Mouse (Mus musculus) right cerebral cortex, adult 2 months (tissue): ENCODE measurements around the gene Zfp747.
A peak's percentile ranks its signal among the peaks of the same experiment; 100 is the strongest.
"Not testable (repeated sequence)": the region's sequence is repeated elsewhere in the genome, so short reads cannot be mapped to it uniquely, and the experiment has no call there.

Source experiments
- DNase-seq, 2 experiments: peaks; one replicate each; pipeline ENCODE4 v3.0.0; 2021 to 2022; ENCODE audit warnings: low spot score in 2 of 2

Zfp747 gene

DNA sequence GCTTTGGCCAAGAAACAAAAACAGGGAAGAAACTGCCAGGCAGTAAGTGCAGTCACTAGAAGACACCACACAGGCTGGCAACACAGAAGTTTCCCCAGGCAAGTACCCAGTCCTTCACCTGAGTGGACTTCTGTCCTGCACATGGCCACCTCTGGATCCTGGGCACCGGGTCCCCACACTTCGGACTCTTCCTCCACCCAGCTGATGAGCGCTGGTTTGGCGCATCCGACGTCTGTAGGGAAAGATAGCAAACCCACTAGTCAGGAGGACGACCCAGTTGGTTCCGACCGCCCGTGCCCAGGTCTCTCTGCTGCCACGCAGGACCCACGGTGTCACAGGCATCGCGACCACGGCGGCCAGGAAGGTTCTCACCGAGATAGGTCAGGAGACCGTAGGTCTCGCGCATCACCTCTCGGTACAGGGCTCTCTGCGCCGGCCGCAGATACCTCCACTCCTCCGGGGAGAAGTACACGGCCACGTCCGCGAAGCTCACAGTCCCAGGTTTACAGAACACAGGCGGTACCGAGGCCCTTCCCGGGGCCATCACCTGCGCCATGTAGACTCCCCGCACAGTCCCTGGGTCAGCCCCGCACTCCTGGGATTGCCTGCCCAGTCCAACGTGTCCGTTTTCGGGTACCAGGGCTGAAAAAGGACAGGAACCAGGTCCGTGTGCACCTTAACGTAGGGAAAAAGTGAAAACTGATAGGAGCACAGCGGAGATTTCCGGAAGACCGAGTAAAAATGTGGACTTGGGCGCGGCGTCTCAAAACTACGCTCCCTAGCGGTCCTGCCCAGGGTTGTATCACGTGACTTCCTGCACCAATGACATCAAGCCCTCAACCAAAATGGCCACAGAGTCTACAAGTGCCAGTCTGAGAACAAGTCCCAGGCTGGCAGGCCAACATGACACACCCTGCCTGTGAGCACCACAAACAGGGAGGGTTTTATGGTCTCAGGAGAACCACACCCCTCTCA lies at the start of gene Zfp747:
Gene Zfp747 (minus strand): TSS at position 780 of the 975 bp plus-strand sequence.
- peak; percentile 95 to 96 for DNase-seq

DNA sequence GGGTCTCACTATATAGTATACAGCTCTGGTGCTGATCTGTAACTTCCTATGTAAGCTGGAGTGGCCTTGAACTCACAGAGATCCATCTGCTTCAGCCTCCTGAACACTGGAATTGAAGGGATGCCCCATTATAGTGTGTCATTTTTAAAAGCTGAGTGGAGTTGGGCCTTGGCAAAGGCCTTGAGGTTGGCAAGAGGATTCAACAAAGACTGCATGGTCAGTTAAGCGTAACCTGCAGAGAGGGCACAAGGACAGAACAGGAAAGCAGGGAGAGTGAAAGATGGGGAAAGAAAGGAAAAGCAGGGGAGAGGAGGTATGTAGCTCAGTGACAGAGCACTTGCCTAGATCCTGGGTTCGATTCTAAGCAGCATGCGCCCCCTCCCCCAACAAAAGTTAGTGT lies 49.4 kb upstream of the Zfp747 start:
- no peak for DNase-seq

DNA sequence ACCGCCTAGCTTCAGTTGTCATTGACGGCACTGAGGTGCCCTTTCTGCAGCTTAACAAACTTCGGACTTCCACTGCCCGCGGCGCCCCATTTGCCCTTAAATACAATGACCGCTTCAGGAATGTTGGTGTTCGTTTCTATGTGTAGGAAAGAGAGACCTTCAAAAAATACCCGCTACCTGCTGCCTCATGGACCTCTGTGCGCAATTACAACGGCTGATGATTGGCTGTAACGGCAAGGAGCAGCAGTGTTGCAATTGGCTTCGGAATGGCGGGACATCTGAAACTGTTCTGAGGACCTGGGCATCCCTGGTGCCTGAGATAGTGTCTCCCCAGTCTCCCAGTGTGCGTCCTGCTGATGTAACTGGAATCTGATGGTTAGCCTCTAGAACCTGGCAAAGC lies 46.4 kb upstream of the Zfp747 start:
- DNase-seq, result peak; percentile 47 to 48

DNA sequence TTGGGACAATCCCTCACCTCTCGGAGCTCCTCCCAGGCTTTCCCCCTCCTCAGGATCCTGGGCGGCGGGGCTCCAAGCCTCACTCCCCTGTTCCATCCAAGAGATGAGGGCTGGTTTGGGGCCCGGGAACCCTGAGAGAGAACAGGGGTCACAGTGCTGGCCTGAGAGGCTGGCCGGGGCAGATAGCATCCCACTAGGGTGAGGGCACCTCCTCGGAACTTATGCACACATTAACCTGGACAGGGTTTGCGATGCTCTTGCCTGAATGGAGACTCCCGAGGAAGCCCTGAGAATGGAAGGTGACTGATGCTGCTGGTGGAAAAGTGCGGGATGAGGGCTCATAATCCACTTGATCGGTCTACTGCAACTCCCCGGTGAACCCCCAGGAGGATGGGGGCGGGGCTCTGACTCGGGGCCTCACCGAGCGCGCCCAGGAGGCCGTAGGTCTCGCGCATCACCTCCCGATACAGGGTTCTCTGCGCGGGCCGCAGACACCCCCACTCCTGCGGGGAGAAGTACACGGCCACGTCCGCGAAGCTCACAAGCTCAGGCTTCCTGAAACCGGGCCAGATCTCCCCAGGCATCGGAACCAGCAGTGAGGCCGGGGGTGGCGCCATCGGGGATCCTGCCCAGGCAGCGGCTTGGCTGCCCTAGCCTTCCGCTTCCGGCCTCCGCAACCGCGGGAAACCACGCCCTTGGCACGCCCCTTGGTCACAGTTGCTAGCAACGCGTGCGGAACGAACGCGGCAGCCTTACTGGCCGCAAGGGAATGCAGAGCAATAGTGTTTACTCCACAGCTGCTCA lies 45.7 kb upstream of the Zfp747 start, which contains the start of gene Zfp688:
Gene Zfp688 (minus strand): TSS at position 681 of the 804 bp plus-strand sequence.
- DNase-seq, result peak; percentile 92 to 94

DNA sequence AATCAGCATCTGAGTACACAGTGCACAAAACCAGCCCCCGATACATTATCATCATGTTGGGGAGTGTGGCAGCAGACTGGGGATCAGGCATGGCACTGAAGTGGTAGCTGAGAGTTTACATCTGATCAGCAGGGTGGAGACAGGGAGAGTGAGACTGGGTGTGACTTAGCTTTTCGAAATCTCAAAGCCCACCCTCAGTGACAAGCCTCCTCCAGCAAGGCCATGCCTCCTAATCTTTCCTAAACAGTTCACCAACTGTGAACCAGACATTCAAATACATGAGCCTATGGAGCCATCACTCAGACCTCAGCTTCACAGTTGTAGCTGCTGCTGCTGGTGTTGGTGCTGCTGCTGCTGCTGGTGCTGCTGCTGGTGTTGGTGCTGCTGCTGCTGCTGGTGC lies 35.6 kb upstream of the Zfp747 start:
- no peak for DNase-seq

DNA sequence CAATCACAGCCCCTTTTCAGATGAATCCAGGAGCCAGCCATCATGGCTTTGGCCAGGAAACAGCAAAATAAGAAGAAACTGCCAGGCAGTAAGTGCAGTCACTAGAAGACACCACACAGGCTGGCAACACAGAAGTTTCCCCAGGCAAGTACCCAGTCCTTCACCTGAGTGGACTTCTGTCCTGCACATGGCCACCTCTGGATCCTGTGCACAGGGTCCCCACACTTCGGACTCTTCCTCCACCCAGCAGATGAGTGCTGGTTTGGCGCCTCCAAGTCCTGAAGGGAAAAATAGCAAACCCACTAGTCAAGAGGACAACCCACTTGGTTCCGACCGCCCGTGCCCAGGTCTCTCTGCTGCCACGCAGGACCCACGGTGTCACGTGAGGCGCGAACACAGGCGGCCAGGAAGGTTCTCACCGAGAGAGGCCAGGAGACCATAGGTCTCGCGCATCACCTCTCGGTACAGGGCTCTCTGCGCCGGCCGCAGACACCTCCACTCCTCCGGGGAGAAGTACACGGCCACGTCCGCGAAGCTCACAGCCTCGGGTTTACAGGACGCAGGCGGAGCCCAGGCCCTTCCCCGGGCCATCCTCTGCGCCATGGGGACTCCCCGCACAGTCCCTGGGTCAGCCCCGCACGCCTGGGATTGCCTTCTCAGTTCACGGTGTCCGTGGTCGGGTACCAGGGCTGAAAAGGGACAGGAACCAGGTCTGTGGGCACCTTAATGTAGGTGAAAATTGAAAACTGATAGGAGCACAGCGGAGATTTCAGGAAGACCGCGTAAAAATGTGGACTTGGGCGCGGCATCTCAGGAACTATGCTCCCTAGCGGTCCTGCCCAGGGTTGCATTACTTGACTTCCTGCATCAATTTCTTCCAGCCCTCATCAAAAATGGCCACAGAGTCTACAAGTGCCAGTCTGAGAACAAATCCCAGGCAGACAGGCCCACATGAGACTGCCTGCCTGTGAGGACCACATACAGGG lies 30.4 kb upstream of the Zfp747 start, which contains the start of gene Zfp764:
Gene Zfp764 (minus strand): TSS at position 821 of the 986 bp plus-strand sequence.
- DNase-seq, result peak; percentile 89 to 92

DNA sequence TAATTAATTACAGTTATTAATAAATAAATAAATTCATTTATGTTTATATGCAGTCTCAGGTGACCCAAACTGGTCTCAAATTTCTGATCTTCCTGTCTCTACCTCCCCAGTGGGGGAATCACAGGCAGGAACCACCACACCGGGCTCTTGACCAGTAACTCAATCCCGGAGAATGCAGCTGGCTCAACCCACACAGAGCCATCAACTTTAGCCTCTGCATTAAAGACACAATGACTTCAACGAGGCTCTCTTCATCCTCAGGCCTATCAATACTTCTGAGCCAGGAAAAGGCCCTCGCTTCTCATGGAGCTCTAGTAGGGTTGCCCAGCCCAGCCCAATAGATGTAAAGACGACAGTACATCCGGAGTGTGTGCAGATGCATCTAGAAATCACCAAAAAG lies 28.3 kb upstream of the Zfp747 start:
- DNase-seq, result not testable (repeated sequence)

DNA sequence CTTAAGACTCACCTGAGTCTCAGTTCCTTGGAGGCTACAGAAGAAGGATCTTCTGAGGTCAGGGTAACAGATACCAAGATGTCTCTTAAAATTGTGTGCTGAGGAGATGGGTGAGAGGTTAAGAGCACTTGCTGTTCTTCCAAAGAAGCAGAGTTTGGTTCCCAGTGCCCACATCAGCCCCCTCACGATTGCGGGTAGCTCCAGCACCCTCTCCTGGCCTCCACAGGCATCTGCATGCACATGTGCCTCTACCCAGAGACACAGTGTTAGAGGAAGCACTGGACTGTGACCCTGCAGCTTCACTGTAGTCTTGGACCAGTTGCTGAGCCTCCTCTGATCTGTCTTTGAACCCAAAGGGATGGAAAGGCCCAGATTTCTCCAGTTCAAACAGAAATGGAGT lies 27.1 kb upstream of the Zfp747 start:
- DNase-seq, result no peak

DNA sequence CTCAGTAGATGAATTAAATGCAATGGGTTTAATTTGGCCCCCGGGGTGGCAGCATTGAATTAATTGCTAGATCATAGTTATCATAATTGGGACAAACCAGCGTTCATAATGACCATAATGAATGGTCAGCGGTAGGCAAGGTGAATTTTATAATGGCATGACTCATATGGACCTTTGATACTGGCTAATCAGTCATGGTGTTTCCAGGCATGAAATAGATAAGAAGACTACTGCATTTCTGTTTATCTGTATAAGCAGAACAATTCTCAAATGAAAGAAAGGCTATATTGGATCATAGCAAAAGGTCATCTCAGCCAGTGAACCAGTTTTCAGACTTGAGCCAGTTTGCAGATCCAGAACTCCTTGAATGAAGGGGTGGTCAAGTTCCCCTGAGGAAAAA lies 24.5 kb upstream of the Zfp747 start:
- DNase-seq, result no peak

DNA sequence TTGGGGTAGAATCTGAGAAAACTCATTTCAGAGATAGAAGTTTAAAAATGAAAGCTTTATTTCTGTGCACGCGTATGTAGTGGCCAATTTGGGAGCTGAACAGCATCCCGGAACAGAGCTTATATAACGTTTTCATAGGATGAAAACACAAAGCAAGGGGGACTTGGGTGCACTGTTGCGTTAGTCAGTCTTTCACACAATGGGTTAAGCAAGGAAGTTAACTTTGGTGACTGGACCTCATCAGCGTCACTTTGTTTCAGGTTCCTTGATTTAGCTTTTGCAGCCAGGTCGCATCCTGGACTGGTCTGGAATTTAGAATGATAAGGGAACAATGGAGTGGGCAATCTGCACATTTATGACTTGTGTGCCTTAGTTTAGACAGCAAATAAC lies 18.1 kb upstream of the Zfp747 start:
- no peak for DNase-seq

DNA sequence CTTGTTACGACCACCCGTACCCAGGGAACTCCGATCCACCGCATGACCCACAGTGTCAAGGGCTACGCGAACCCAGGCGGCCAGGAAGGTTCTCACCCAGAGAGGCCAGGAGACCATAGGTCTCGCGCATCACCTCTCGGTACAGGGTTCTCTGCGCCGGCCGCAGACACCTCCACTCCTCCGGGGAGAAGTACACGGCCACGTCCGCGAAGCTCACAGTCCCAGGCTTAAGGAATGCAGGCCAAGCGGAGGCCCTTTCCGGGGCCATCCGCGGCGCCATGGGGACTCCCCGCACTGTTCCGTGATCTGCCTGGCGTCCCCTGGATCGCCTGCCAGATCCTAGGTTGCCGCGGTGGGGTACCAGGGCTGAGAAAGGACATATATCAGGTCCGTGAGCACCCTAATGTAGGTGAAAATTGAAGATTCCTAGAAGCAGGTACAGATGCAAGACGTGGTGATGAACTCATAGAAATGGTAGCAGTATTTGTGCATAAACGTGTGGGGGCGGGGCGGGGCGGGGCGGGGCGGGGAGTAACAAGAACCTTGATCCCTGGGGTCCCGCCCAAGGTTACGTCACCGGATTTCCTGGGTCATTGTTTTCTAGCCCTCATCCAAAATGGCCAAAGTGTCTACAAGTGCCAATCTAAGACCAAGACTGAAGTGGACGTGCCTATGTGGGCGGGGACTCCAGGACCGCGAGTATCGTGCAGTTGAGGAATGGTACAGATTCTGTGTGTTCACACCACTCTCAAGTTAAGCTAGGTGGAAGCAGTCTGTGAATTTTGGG lies 17.5 kb upstream of the Zfp747 start, which contains the start of gene E430018J23Rik:
Gene E430018J23Rik (minus strand): TSS at position 473 of the 787 bp plus-strand sequence.
- DNase-seq, result peak; percentile 97 to 99

DNA sequence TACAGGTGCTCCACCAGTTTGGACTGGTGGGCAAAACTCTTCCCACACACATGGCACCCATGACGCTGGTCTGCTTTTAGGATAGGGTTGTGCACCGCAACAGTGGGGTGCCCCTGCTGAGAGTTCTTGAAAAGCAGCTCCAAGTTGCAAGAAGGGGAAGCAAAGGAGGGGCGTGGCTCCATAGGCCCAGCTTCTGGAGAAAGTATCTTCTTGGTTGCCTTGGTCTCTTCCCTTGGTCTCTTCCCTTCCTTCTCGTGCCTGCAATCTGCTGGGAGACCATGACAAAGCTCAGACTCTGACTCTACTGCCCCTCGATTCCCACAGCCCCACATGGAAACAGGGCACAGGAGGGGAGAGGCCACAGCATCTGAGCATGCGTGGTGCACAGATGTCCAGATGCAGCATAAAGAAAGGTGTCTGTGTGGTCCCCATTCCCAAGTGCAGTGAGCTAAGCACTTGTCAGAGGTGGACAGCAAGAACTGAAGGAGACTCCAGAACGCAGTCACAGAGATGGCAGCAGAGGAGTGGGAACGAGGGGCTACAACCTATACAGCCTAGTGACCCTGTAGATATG lies 16.5 kb upstream of the Zfp747 start:
- DNase-seq, result no peak

DNA sequence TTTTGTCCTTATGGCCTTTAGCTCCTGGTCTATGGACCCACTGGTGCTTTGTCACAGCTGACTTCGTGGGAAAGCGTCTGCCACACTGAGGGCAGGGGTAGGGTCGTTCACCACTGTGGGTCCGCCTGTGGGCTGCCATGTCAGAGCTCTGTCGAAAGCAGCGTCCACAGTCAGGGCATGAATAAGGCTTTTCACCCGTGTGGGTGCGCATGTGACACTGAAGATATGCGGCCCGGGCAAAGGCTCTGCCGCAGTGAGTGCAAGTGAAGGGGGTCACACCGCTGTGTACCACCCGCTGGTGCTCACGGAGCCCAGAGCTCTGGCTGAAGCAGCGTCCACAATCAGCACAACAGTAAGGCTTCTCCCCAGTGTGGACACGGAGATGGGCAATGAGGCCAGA lies 15.7 kb upstream of the Zfp747 start:
- DNase-seq, result no peak

DNA sequence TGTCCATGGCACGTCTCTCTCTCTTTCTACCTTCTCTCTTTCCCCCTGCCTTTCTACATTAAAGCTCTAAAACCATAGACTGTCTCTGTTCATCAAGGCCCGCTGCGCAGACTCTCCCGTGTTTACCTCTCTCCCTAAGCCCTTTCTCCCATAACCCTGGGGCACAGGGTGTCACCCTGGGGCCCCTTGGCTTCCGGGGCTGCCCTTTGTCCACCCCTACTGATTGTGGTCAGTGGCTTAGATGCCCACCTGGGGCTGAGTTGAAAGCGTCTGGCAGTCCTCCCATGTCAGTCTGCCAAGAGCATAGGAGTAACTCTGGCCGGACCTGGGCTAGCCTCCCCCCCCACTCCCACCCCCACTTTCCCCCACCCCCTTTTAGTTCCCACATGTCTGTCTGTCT lies 14.5 kb upstream of the Zfp747 start:
- DNase-seq, result no peak

DNA sequence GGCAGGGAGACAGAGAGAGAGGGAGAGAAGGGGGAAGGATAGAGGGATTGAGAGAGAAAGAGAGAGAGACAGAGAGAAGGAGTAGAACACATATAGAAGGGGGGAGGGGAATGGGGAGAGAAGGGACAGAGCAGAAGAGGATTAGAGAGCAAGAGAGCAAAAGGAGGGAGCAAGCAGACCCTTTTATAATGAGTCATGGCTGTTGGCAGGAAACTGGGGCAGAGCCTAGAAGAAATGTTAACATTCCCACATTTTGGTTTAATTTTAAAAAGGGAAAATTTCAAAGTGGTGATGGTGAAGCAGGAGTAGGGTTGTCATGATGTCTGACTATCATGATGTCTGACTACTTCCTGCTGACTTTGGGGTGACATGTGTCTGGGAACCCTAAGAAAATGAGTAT lies 12.4 kb upstream of the Zfp747 start:
- DNase-seq, result not testable (repeated sequence)

DNA sequence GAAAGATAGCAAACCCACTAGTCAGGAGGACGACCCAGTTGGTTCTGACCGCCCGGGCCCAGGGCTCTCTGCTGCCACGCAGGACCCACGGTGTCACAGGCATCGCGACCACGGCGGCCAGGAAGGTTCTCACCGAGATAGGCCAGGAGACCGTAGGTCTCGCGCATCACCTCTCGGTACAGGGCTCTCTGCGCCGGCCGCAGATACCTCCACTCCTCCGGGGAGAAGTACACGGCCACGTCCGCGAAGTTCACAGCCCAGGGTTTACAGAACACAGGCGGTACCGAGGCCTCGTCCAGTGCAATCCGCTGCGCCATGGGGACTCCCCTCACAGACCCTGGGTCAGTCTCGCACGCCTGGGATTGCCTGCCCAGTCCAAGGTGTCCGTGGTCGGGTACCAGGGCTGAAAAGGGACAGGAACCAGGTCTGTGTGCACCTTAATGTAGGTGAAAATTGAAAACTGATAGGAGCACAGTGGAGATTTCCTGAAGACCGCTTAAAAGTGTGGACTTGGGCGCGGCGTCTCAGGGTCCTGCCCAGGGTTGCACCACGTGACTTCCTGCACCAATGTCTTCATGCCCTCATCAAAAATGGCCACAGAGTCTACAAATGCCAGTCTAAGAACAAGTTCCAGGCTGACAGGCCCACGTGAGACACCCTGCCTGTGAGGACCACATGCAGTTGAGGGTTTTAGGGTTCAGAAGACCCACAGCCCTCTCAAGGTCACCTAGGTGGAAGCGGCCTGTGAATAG lies 11.0 kb upstream of the Zfp747 start, which contains the start of gene 9130019O22Rik:
Gene 9130019O22Rik (minus strand): TSS at position 526 of the 752 bp plus-strand sequence.
- DNase-seq, result peak; percentile 94 to 95

DNA sequence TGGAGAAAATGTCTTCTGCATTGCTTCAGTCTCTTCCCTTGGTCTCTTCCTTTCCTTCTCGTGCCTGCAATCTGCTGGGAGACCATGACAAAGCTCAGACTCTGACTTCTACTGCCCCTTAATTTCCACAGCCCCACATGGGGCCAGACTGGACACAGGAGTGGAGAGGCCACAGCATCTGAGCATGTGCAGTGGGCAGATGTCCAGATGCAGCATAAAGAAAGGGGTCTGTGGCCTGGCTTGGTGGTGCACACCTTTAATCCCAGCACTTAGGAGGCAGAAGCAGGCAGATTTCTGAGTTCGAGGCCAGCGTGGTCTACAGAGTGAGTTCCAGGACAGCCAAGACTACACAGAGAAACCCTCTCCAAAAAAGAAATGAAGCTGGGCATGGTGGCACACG lies 9.7 kb upstream of the Zfp747 start:
- not testable (repeated sequence) for DNase-seq

DNA sequence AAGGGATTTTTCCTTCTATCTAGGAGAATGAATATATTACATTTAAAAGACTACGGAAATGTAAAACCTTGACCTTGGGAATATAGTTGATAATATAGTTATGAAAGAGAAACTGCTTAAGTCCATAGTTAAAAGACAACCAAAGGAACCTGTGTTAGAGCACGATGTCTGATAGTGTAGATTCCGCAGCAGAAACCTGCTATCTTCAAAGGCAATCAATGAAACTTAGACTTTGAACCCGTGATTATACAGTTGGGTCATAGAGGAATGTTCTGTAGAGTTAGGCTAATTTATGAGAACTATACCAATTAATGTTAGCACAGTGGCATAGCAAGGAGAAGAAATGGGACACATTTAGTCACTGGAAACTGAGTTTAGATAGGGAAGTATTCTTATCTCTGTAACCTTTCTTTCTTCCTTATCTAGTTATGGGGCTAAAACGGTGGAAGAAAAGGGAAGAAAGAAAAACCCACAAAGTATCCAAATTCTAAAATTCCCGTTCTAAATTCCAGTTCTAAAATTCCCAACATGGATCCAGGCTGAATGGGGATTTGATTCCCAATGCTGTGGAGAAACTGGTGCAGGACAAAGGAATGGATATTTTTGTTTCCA lies 2.6 kb upstream of the Zfp747 start:
- no peak for DNase-seq

DNA sequence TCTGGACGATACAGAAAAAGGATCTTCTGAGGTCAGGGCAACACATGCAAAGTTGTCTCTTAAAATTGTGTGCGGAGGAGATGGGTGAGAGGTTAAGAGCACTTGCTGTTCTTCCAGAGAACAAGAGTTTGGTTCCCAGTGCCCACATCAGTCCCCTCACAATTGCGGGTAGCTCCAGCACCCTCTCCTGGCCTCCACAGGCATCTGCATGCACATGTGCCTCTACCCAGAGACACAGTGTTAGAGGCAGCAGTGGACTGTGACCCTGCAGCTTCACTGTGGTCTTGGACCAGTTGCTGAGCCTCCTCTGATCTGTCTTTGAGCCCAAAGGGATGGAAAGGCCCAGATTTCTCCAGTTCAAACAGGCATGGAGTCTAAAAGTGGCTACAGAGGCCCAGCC lies 4.0 kb downstream of the Zfp747 start:
- DNase-seq, result not testable (repeated sequence)
